Mouse (Mus musculus): Measurements from ENCODE around the gene Fam124a. TPM values are rescaled to one million over a fixed set of nuclear protein-coding genes. Genes with fewer than 3 reads are reported as not detected.

Fam124a gene
- polyA plus RNA-seq, 1 experiment, result 0.19 TPM

- no peak for TF ChIP-seq CTCF (IDR thresholded peaks at IDR 0.05; ENCODE audit: control insufficient read depth, insufficient read depth, insufficient read length)
- TF ChIP-seq FOSL1 (IDR thresholded peaks at IDR 0.05; ENCODE audit: insufficient read depth, low read length, poor library complexity, severe bottlenecking), result peak; percentile 17
- peak; percentile 67 for TF ChIP-seq MAX (IDR thresholded peaks at IDR 0.05)
- TF ChIP-seq MYOG (IDR thresholded peaks at IDR 0.05; ENCODE audit: control insufficient read depth, extremely low read depth, insufficient read length), result no peak
- no peak for TF ChIP-seq CEBPB (IDR thresholded peaks at IDR 0.05; ENCODE audit: low read depth)
- peak; percentile 4 for TF ChIP-seq USF1 (IDR thresholded peaks at IDR 0.05; ENCODE audit: low read depth)
- no peak for TF ChIP-seq MYOD1 (IDR thresholded peaks at IDR 0.05; ENCODE audit: control insufficient read depth, insufficient read length, low read depth)
- Histone ChIP-seq H3K79me3 (ENCODE audit: low read depth) (no peaks in the 10 kb centered on the region), H3ac (ENCODE audit: control insufficient read depth, insufficient read length, low read depth) (no peak overlapping the region), H3K36me3 (ENCODE audit: control insufficient read depth, insufficient read depth) (no peaks in the 10 kb centered on the region), H3K27me3 (ENCODE audit: control insufficient read depth, insufficient read depth, insufficient read length) (no peaks in the 10 kb centered on the region), H3K79me2 (ENCODE audit: control insufficient read depth, insufficient read depth) (no peaks in the 10 kb centered on the region), H3K4me3 (ENCODE audit: insufficient read depth, poor library complexity, severe bottlenecking) (no peak overlapping the region)
These were observed 92.9 kb downstream of the Fam124a start for GRCm38 (mm10) chr14:62648405-62648804.

- TF ChIP-seq CTCF (IDR thresholded peaks at IDR 0.05; ENCODE audit: control insufficient read depth, insufficient read depth, insufficient read length), result no peak
- TF ChIP-seq FOSL1 (IDR thresholded peaks at IDR 0.05; ENCODE audit: insufficient read depth, low read length, poor library complexity, severe bottlenecking), result no peak
- TF ChIP-seq MAX (IDR thresholded peaks at IDR 0.05), result no peak
- no peak for TF ChIP-seq USF1 (IDR thresholded peaks at IDR 0.05; ENCODE audit: low read depth)
- no peak for TF ChIP-seq CEBPB (IDR thresholded peaks at IDR 0.05; ENCODE audit: low read depth)
- no peak for TF ChIP-seq MYOG (IDR thresholded peaks at IDR 0.05; ENCODE audit: control insufficient read depth, extremely low read depth, insufficient read length)
- TF ChIP-seq MYOD1 (IDR thresholded peaks at IDR 0.05; ENCODE audit: control insufficient read depth, insufficient read length, low read depth), result no peak
- Histone ChIP-seq H3K79me2 (ENCODE audit: control insufficient read depth, insufficient read depth) (no peaks in the 10 kb centered on the region), H3ac (ENCODE audit: control insufficient read depth, insufficient read length, low read depth) (no peak overlapping the region), H3K27me3 (ENCODE audit: control insufficient read depth, insufficient read depth, insufficient read length) (no peaks in the 10 kb centered on the region), H3K36me3 (ENCODE audit: control insufficient read depth, insufficient read depth) (no peaks in the 10 kb centered on the region), H3K4me3 (ENCODE audit: insufficient read depth, poor library complexity, severe bottlenecking) (no peak overlapping the region), H3K79me3 (ENCODE audit: low read depth) (no peaks in the 10 kb centered on the region)
These were observed 94.8 kb downstream of the Fam124a start for GRCm38 (mm10) chr14:62650376-62650775.

DNA sequence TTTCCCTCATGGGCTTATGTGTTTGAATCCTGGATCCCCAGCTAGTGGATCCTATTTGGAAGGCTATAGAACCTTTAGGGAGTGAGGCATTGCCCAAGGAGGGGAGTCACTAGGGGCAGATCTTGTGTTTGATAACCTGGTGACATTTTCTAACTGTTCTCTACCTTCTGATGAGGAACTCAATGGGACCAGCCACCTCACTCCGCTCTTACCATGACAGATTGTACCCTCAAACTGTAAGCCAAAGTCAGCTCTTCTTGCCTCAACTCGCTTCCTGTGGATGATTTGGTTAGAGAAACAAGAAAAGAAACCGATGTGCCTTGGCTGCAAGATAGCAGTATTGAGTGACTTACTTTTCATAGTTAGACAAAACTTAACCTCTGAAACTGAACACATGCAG, 96.2 kb downstream of the Fam124a start:
- Histone ChIP-seq H3K36me3 (ENCODE audit: control insufficient read depth, insufficient read depth) (no peaks in the 10 kb centered on the region), H3K27me3 (ENCODE audit: control insufficient read depth, insufficient read depth, insufficient read length) (no peaks in the 10 kb centered on the region), H3K4me3 (ENCODE audit: insufficient read depth, poor library complexity, severe bottlenecking) (no peak overlapping the region), H3K79me3 (ENCODE audit: low read depth) (no peaks in the 10 kb centered on the region), H3K79me2 (ENCODE audit: control insufficient read depth, insufficient read depth) (no peaks in the 10 kb centered on the region), H3ac (ENCODE audit: control insufficient read depth, insufficient read length, low read depth) (no peak overlapping the region)
- TF ChIP-seq MAX (IDR thresholded peaks at IDR 0.05) (no peak), CEBPB (IDR thresholded peaks at IDR 0.05; ENCODE audit: low read depth) (no peak), FOSL1 (IDR thresholded peaks at IDR 0.05; ENCODE audit: insufficient read depth, low read length, poor library complexity, severe bottlenecking) (no peak), USF1 (IDR thresholded peaks at IDR 0.05; ENCODE audit: low read depth) (no peak), MYOD1 (IDR thresholded peaks at IDR 0.05; ENCODE audit: control insufficient read depth, insufficient read length, low read depth) (no peak), MYOG (IDR thresholded peaks at IDR 0.05; ENCODE audit: control insufficient read depth, extremely low read depth, insufficient read length) (no peak), CTCF (IDR thresholded peaks at IDR 0.05; ENCODE audit: control insufficient read depth, insufficient read depth, insufficient read length) (no peak)

DNA sequence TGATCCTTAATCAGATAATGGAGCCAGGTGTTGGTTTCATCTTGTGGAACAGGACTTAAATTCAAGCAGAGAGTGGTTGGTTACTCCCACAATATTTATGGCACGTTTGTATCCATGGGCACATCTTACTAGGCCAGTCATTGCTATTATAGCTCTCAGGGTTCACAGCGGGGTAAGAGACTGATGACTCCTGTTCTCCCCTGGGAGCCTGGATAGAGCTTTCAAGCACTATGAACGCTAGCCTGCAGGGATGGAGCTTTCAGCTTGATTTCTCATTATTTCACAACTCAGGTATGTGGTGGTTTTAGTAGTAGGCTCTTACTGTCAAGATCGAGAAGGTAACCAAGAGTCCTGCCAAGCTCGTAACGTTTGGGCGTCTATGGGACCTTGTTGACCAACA, 100.5 kb downstream of the Fam124a start:
- Histone ChIP-seq H3K4me3 (ENCODE audit: insufficient read depth, poor library complexity, severe bottlenecking) (no peak overlapping the region), H3K27me3 (ENCODE audit: control insufficient read depth, insufficient read depth, insufficient read length) (no peaks in the 10 kb centered on the region)
- TF ChIP-seq CEBPB (IDR thresholded peaks at IDR 0.05; ENCODE audit: low read depth) (no peak), CTCF (IDR thresholded peaks at IDR 0.05; ENCODE audit: control insufficient read depth, insufficient read depth, insufficient read length) (no peak), USF1 (IDR thresholded peaks at IDR 0.05; ENCODE audit: low read depth) (no peak), MAX (IDR thresholded peaks at IDR 0.05) (no peak), MYOG (IDR thresholded peaks at IDR 0.05; ENCODE audit: control insufficient read depth, extremely low read depth, insufficient read length) (no peak), MYOD1 (IDR thresholded peaks at IDR 0.05; ENCODE audit: control insufficient read depth, insufficient read length, low read depth) (no peak), FOSL1 (IDR thresholded peaks at IDR 0.05; ENCODE audit: insufficient read depth, low read length, poor library complexity, severe bottlenecking) (no peak)

DNA sequence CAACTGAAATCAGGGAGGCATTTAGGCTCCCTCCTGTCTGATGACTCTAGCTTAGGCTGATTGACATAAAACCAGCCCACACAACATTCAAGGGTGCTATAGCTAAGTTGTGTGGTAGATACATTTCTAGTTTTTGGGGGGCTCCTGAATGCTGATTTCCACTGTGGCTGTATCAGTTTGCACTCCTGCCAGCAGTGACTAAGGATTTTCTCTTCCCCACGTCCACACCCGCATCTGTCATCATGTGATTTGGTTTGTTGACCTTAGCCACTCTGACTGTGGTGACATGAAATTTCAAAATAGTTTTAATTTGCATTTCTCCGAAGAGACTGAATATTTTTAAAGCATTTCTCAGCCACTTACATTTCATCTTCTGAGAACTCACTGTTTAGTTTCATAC, 101.9 kb downstream of the Fam124a start:
- Histone ChIP-seq H3K79me3 (ENCODE audit: low read depth) (no peaks in the 10 kb centered on the region), H3K27me3 (ENCODE audit: control insufficient read depth, insufficient read depth, insufficient read length) (no peaks in the 10 kb centered on the region), H3K79me2 (ENCODE audit: control insufficient read depth, insufficient read depth) (no peaks in the 10 kb centered on the region), H3ac (ENCODE audit: control insufficient read depth, insufficient read length, low read depth) (no peak overlapping the region), H3K4me3 (ENCODE audit: insufficient read depth, poor library complexity, severe bottlenecking) (no peak overlapping the region), H3K36me3 (ENCODE audit: control insufficient read depth, insufficient read depth) (no peaks in the 10 kb centered on the region)
- TF ChIP-seq MAX (IDR thresholded peaks at IDR 0.05) (no peak), USF1 (IDR thresholded peaks at IDR 0.05; ENCODE audit: low read depth) (no peak), CTCF (IDR thresholded peaks at IDR 0.05; ENCODE audit: control insufficient read depth, insufficient read depth, insufficient read length) (no peak), CEBPB (IDR thresholded peaks at IDR 0.05; ENCODE audit: low read depth) (no peak), MYOD1 (IDR thresholded peaks at IDR 0.05; ENCODE audit: control insufficient read depth, insufficient read length, low read depth) (no peak), MYOG (IDR thresholded peaks at IDR 0.05; ENCODE audit: control insufficient read depth, extremely low read depth, insufficient read length) (no peak), FOSL1 (IDR thresholded peaks at IDR 0.05; ENCODE audit: insufficient read depth, low read length, poor library complexity, severe bottlenecking) (no peak)

More for the DNA sequence above, 100.5 kb downstream of the Fam124a start:
- H3K79me3 ChIP-seq (ENCODE audit: low read depth), result no peaks in the 10 kb centered on the region
- no peaks in the 10 kb centered on the region for H3K36me3 ChIP-seq (ENCODE audit: control insufficient read depth, insufficient read depth)
- H3ac ChIP-seq (ENCODE audit: control insufficient read depth, insufficient read length, low read depth), result no peak overlapping the region
- no peaks in the 10 kb centered on the region for H3K79me2 ChIP-seq (ENCODE audit: control insufficient read depth, insufficient read depth)

Other genes starting within 250 kb of the Fam124a start
- not detected for gene Gucy1b2, start 99.4 kb upstream of the Fam124a start, polyA plus RNA-seq (2012; fragmentation: generic; extraction: Trizol)
- gene Gm4131, start 11.2 kb downstream of the Fam124a start, polyA plus RNA-seq (2012; fragmentation: generic; extraction: Trizol), result not detected
- gene Serpine3, start 107.9 kb downstream of the Fam124a start, polyA plus RNA-seq (2012; fragmentation: generic; extraction: Trizol), result not detected
- 6.7 TPM for gene Ints6, start 205.4 kb downstream of the Fam124a start, polyA plus RNA-seq (2012; fragmentation: generic; extraction: Trizol)

All from C2C12 (cell line).